Mouse (Mus musculus): ENCODE measurements at regions not wholly inside any gene's neighbourhood (a gene's known extent, or its start where the extent isn't known, plus 50 kb on each side); places are given as distances from the start of the nearest gene placed in this dataset.
A peak's percentile ranks its signal among the peaks of the same experiment; 100 is the strongest.

DNA sequence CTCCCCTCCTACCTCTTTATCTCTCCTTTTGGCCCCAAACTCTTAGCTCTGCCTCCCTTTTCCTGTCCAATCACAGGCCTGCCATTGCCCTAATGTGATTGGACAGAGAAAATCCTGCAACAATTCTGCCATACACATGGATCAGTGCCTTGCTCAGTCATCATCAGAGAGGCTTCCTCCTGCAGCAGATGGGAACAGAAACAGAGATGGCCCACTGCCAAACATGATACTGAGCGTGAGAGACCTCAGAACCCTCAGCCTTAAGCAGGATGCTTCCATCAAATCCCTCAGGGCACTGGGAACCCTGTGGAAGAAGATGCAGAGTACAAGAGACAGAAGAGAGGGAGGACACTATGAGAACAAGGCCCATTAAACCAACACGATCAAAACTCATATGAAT lies 62.8 kb upstream of the Cacna2d3 start:
- no peak for DNase-seq

DNA sequence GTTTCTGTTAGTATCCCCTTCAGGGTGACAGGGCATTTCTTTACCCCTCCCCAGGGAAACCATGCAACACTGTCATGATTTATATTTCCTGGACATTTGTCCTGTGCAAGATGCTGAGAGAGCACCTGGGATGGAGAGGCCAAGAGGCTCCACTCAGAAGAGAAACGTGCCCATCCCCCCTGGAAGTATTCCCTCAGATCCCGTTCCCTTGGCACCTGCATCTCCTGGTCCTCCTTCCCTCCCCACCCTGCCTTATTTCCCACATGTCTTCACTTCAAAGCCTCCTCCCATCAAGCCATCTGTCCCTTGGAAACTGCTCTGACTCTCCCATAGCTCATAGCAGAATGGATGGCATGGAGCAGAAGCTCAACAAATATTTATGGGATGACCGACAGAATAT lies 64.8 kb upstream of the Cacna2d3 start:
- DNase-seq: no peak

DNA sequence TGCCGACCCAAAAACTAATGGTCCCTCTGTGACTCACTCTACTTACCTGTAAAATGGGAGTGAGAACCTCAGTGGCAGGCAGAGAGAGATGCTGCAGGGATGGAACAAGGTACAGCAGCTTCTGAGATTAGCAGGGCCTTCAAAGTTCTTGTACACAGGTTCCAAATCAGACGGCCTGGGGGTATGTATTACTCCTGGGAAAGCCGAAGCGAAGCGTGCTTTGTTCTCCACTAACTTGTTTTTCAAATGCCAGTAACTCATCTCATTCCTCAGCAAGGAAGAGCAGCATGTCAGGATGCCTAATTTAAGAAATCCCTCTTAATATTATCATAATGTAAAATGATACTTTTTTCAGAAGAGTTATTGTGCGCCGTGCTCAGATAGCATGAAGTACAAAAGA lies 66.1 kb upstream of the Cacna2d3 start:
- no peak for DNase-seq

GRCm38 (mm10) chr14:29788351-29788750 lies 66.7 kb upstream of the Cacna2d3 start:
- no peak for DNase-seq

DNA sequence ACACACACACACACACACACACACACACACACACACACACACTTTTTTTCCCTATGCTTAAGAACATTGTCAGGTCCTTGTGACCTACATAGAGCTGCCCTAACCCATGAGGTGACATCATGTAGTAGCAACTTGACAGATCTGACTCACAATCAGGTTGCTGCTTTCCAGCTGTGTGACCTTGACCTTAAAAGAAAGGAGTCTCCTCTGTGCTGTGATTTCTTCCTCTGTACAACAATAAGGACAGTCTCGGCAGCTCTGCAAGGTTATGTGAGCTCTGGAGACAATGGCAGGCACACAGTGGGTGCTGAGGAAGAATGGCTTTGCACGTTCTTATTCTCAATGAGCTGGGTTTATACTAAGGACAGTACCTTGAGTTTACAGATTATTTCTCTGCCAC lies 73.7 kb upstream of the Cacna2d3 start:
- DNase-seq: no peak

DNA sequence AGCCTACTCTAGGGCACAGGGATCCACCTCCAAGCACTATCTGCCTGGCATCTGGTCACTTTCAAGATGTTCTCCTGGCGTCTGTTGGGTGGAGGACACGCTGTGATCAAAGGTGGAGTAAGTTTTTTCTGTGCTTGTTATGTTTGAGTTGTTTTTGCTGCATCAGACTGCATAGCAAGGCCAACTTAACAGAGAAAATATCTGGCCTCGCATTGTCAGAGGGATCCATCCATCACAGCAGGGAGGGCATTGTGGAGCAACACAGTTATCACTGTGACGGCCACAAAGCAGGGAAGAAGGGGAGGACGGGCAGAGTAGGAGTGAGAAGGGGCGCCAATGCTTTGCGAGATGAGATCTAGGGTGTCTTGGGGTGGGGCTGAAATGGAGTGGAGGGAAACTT lies 74.7 kb upstream of the Cacna2d3 start:
- DNase-seq: no peak

DNA sequence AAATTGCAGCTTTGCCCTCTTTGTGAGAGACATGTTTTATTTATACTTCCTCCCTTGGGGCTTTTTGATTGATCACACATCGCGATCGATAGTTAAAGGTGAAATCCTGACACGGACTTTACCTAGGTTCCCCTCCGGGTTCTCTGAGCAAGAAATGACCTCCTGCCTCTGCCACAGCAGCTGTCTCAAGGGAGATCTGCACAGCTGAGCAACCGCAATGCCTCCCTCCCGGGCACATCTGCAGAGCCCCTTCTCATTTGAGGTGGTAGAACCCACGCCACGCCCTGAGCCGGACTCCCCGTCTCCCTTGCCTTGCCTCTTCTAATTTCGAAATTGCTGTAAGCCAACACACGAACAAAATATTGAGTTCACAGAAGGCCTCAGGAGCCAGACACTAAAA lies 78.2 kb upstream of the Cacna2d3 start:
- DNase-seq: no peak

DNA sequence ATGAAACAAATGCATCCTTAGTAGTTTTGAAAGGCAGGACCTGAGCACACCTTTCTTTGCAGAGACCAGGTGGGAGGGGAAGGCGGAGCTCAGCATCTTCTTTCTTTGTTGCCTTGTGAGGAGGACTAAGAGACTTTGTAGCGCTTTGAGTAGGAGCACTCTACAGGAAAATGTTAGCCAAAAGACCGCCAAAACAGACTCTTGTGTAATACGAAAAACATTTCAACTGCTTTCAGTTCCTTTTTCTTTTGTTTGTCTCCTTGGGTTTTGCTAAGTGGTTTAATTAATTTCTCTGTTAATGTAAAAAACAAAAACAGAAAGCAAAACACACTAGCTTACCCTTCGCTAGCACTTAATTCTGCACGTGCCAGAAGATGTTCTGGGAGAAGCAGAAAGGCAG lies 83.6 kb upstream of the Cacna2d3 start:
- no peak for DNase-seq

- no peak for DNase-seq
These were observed 86.2 kb upstream of the Cacna2d3 start for GRCm38 (mm10) chr14:29807881-29808280.

DNA sequence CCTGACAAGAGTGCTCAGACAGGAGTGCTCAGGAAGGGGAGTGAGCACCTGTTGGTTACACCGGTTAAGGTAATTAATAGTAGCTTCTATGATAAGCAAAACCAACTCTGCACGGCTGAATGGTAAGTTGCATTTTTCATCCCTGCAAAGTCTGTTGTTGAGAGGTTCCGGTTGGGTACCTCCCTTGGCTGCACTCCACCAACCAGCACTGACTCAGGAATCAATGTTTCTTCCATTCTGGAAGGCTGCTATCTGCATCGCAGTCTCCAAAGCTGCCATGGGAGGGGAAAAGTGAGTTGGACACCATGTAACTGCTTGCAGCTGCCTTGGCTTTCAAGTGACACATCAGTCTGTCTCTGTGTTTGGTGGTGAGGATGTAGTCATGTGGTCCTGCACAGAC lies 93.0 kb upstream of the Cacna2d3 start:
- DNase-seq: no peak

GRCm38 (mm10) chr14:29817548-29817947 lies 95.9 kb upstream of the Cacna2d3 start:
- no peak for DNase-seq

- DNase-seq: no peak
These were observed 96.6 kb upstream of the Cacna2d3 start for GRCm38 (mm10) chr14:29818251-29818650.

GRCm38 (mm10) chr14:29818751-29819150 lies 97.1 kb upstream of the Cacna2d3 start:
- no peak for DNase-seq

DNA sequence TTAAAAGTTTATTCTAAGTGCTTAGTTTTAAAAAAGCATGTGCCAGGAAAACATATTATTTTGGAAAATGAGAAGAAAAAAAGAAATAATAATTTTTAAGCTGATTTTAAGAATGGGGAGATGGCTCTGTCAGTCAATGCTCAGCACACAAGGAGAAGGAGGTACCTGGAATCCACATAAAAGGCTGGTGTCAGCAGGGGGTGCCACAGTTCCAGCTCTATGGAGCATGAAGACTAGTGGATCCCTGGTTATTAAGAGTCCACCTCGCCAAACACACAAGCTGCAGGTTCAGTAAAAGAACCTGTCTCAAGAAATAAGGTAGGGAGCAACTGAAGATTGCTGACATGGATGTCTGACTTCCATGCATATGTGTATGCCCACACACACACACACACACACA lies 115.4 kb upstream of the Cacna2d3 start:
- DNase-seq: no peak

DNA sequence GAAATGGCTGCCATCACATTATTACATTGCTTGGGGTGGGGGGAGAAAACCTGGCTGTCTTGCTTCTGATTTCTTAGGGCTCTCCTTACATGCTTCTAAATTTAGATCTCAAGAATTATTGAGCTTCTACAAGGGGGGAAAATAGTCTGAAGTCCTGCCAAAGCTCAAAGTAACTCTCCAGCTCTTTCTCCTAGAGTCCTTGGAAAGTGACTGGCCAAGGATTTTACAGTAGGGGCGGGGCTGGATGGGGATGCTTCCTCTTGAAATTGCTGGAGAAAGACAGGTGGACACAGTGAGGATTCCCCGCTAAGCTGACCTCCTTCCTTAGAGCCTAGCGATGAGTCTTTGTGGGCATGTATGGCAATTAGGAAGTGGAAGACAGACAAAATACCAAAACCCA lies 117.9 kb upstream of the Cacna2d3 start:
- no peak for DNase-seq

DNA sequence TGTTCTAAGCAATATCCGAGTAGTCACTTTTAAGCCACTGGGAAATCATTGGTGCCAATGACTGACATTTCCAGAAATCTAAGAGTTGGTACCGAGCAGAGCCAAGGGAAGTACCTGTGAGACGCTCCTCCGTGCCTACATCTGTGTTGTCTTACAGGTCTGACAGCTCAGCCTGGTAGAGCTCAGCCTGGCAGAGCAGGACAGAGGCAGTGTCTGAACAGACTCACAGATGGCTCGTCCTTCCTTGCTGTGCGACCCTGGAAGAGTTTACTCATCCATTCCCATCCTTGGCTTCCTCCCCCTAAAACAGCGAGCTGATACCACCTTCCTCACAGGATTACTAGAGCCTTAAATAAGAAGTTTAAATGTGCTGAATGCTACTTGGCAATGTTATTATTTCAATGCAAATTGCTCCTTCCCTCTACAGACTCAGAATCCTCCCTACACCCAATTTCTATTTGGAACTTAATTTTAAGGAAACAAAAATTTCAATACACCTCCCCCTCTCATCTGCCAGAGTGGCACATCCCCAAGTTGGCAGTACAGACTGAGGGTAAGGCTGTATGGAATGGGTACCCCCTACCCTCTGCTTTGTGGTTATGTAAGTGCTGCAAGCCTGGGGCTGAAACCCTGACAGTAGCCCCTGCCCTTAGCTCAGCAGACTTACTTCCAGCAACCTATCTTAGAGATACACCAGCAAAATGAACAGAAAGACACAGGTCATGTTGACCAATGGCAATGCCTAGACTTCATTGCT lies 119.9 kb upstream of the Cacna2d3 start:
- no peak for DNase-seq

DNA sequence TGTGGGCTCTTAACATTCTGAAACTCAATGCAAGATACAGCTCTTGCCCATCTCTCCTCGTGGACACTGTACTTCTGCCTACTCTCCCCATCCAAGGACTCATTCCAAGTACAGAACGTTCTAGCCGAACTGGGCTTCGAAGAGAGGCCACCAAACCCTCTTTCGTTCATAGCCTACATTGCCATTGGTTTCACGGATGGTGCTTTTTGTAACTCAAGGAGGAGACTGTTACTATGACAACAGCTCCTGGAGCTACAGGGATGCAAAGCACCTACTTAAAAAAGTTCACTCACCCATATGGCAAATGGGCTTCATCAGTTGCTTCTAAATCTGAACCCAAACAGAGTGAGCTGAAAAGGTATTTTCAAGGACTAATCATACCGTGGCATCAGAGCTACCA lies 120.4 kb upstream of the Selenok start:
- DNase-seq: no peak

GRCm38 (mm10) chr14:29851286-29851685 lies 116.8 kb upstream of the Selenok start:
- DNase-seq: no peak

- DNase-seq: peak; percentile 20
These were observed 116.0 kb upstream of the Selenok start for GRCm38 (mm10) chr14:29851956-29852725.

GRCm38 (mm10) chr14:29862032-29862431 lies 106.1 kb upstream of the Selenok start:
- DNase-seq: no peak

DNA sequence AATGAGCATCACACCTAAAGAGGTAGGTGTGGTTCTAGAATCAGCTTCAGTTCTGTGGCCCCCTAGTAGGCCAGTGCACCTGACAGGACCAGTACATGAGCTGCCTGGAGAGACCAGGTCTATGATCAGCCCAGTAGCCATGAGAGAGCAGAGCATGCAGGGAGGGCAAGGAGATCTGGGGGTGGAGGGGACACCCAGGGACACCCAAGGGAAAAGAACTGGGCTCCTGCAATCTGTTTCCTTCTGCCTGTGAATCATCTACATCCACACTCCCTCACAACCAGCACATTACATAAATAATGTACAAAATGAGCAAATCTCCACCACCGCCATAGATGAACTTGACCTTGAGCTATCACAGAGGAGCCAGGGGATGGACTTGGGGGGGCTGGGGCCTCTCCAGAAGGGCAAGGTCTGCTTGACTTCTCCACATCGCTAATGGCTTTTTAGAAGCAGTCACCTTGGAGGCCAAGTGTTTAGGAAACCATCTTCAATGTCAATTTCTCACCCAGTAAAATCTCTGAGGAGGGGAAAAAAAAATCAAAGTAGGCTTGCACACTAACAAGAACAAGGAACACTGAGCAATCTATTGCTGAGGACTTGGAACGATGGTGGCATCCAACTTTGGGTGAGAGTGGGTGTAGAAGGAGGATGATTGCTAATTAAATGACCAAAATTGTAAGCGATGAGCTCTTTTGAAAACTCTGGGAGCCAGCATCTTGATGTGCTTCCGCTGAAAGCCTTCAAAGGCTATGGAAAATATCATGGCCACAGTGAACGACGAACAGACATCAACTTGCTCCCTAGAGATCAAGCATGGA lies 101.4 kb upstream of the Selenok start:
- no peak for DNase-seq

- DNase-seq: no peak
These were observed 100.8 kb upstream of the Selenok start for GRCm38 (mm10) chr14:29867311-29867710.

DNA sequence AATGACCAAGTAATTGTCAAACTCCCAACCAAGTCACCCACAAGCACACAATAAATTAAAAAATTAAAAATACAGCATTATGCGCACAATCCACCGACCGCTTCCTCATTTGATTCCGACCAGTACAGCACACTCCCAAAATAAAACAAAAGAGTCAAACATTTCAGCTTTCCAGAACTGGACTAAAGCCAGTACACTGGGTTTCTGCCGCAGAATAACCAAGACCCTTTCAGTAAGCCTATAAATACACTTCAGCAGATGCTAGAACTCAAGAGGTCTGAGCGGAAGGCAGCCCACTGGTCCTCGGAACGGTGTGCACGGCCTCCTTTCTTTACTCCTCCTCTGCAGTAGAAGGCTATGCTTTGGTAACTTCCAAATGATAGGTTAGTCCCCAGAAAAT lies 98.2 kb upstream of the Selenok start:
- no peak for DNase-seq

GRCm38 (mm10) chr14:29876668-29877067 lies 91.4 kb upstream of the Selenok start:
- no peak for DNase-seq
